Mouse (Mus musculus) liver, adult 2 months (tissue): ENCODE data around the gene Gm4952. TPM values are rescaled to one million over a fixed set of nuclear protein-coding genes. Genes with fewer than 3 reads are reported as not detected.
A peak's percentile ranks its signal among the peaks of the same experiment; 100 is the strongest.

Experiments used
- DNase-seq: peaks from one replicate; pipeline ENCODE4 v3.0.0-alpha.2; 2011; ENCODE audit warnings: low read depth, low spot score; ENCODE audit errors: extremely low read depth
- H3K27ac ChIP-seq: fragments of 200-500 bp; replicated peaks from 2 replicates; pipeline ENCODE4 v1.5.1; 2012; ENCODE audit warnings: low read depth, mild to moderate bottlenecking, control low read depth, inconsistent platforms, low read length; ENCODE audit not compliant: insufficient read depth
- H3K27me3 ChIP-seq: fragments of 200-500 bp; 2 replicates; pipeline ENCODE4 v1.6.1; 2012; ENCODE audit warnings: mild to moderate bottlenecking, moderate library complexity, low read length, inconsistent platforms; ENCODE audit not compliant: control insufficient read depth, insufficient read depth
- H3K36me3 ChIP-seq: fragments of 200-500 bp; 2 replicates; pipeline ENCODE4 v1.6.1; 2012; ENCODE audit warnings: low read length, inconsistent platforms; ENCODE audit not compliant: control insufficient read depth, insufficient read depth
- H3K4me1 ChIP-seq: fragments of 200-500 bp; 2 replicates; pipeline ENCODE4 v1.6.1; 2011; ENCODE audit warnings: low read length; ENCODE audit not compliant: control insufficient read depth, insufficient read depth
- H3K4me3 ChIP-seq: fragments of 200-500 bp; 2 replicates; pipeline ENCODE4 v1.5.1; 2011; ENCODE audit warnings: low read depth, mild to moderate bottlenecking, control low read depth, low read length, moderate library complexity; ENCODE audit not compliant: insufficient read depth
- H3K79me2 ChIP-seq: fragments of 200-500 bp; 2 replicates; pipeline ENCODE4 v1.6.1; 2012; ENCODE audit warnings: inconsistent platforms, mild to moderate bottlenecking, low read length, moderate library complexity; ENCODE audit not compliant: control insufficient read depth, insufficient read depth
- H3K9ac ChIP-seq: fragments of 200-500 bp; 2 replicates; pipeline ENCODE4 v1.6.1; 2012; ENCODE audit warnings: low read depth, mild to moderate bottlenecking, control low read depth, inconsistent platforms, low read length
- CTCF ChIP-seq: fragments of 200-500 bp; IDR thresholded peaks from 2 replicates; pipeline ENCODE4 v1.5.1; 2011; ENCODE audit warnings: low read depth, low read length, control low read depth
- POLR2A ChIP-seq: fragments of 200-500 bp; IDR thresholded peaks from 2 replicates; pipeline ENCODE4 v1.6.1; 2011; ENCODE audit warnings: low read length, control low read depth; ENCODE audit not compliant: insufficient read depth; ENCODE audit errors: extremely low read depth
- WGBS: fragments of 180-500 bp; shearing (Covaris S2); methylation state at CpG from one replicate; pipeline ENCODE4 v1.1.7; 2018; 5-methylcytosine and 5-hydroxymethylcytosine counted together
- polyA plus RNA-seq: library from polyadenylated mRNA; depleted of rRNA; stranded (reverse); fragments of >200 nt; gene quantifications from 2 replicates; pipeline ENCODE4 v1.2.3, GENCODE M21; 2012
- total RNA-seq: library from RNA; depleted of rRNA; stranded (reverse); fragments of >200 nt; gene quantifications from 2 replicates; pipeline ENCODE4 v1.2.3, GENCODE M21; 2014

Gm4952 gene
- total and polyA plus RNA-seq, 2 experiments, result 41.7 to 132 TPM

- DNase-seq, result peak; percentile 92
- peak overlapping the region; percentile 88 for H3K9ac ChIP-seq
- no peaks in the 10 kb centered on the region for H3K36me3 ChIP-seq
- peak overlapping the region; percentile 91 for H3K27ac ChIP-seq
- H3K4me1 ChIP-seq, result peaks cover 2% of the 10 kb centered on the region
- TF ChIP-seq CTCF (peak; percentile 49), POLR2A (peak; percentile 73; the same call in 1 of the 2 replicates)
- H3K79me2 ChIP-seq, result no peaks in the 10 kb centered on the region
- H3K27me3 ChIP-seq, result no peaks in the 10 kb centered on the region
- under 1% methylated on average over 49 of the region's 49 CpGs for WGBS
- H3K4me3 ChIP-seq, result peak overlapping the region; percentile 85
Observed at GRCm38 (mm10) chr19:12595530-12596289, 4.1 kb upstream of the Gm4952 start.

- H3K4me3 ChIP-seq, result peak overlapping the region; percentile 85
- no peak for TF ChIP-seq CTCF
- TF ChIP-seq POLR2A, result 0 out of 2 replicates have a peak, but pooled peaks have one; percentile 14
- peaks cover 2% of the 10 kb centered on the region for H3K4me1 ChIP-seq
- no peaks in the 10 kb centered on the region for H3K36me3 ChIP-seq
- H3K79me2 ChIP-seq, result no peaks in the 10 kb centered on the region
- peak overlapping the region; percentile 88 for H3K9ac ChIP-seq
- no peaks in the 10 kb centered on the region for H3K27me3 ChIP-seq
- peak overlapping the region; percentile 91 for H3K27ac ChIP-seq
- 7% methylated on average over 23 of the region's 23 CpGs for WGBS
- peak; percentile 75 for DNase-seq
Observed at GRCm38 (mm10) chr19:12596290-12597072, 3.3 kb upstream of the Gm4952 start.

- peak overlapping the region; percentile 88 for H3K9ac ChIP-seq
- peaks cover 5% of the 10 kb centered on the region for H3K4me1 ChIP-seq
- peak overlapping the region; percentile 91 for H3K27ac ChIP-seq
- peak overlapping the region; percentile 85 for H3K4me3 ChIP-seq
- WGBS, result 22% methylated on average over 3 of the region's 3 CpGs
- no peak for TF ChIP-seq CTCF
- TF ChIP-seq POLR2A, result 0 out of 2 replicates have a peak, but pooled peaks have one; percentile 4
- 0 out of 2 replicates have a peak, but pooled peaks cover 3% of the 10 kb centered on the region for H3K79me2 ChIP-seq
- no peaks in the 10 kb centered on the region for H3K36me3 ChIP-seq
- DNase-seq, result peak; percentile 84
- H3K27me3 ChIP-seq, result no peaks in the 10 kb centered on the region
Observed at GRCm38 (mm10) chr19:12597073-12597405, 2.7 kb upstream of the Gm4952 start.

GRCm38 (mm10) chr19:12598674-12599073 lies 1.1 kb upstream of the Gm4952 start:
- Histone ChIP-seq H3K79me2 (peaks cover 5% of the 10 kb centered on the region; the same call in 1 of the 2 replicates), H3K27ac (peak overlapping the region; percentile 97), H3K4me3 (no peak overlapping the region), H3K36me3 (no peaks in the 10 kb centered on the region), H3K27me3 (no peaks in the 10 kb centered on the region), H3K9ac (peak overlapping the region; percentile 65), H3K4me1 (peaks cover 6% of the 10 kb centered on the region)
- DNase-seq, result peak; percentile 87
- TF ChIP-seq CTCF (no peak), POLR2A (0 out of 2 replicates have a peak, but pooled peaks have one; percentile 8)
- WGBS, result 20% methylated on average over 3 of the region's 3 CpGs

DNA sequence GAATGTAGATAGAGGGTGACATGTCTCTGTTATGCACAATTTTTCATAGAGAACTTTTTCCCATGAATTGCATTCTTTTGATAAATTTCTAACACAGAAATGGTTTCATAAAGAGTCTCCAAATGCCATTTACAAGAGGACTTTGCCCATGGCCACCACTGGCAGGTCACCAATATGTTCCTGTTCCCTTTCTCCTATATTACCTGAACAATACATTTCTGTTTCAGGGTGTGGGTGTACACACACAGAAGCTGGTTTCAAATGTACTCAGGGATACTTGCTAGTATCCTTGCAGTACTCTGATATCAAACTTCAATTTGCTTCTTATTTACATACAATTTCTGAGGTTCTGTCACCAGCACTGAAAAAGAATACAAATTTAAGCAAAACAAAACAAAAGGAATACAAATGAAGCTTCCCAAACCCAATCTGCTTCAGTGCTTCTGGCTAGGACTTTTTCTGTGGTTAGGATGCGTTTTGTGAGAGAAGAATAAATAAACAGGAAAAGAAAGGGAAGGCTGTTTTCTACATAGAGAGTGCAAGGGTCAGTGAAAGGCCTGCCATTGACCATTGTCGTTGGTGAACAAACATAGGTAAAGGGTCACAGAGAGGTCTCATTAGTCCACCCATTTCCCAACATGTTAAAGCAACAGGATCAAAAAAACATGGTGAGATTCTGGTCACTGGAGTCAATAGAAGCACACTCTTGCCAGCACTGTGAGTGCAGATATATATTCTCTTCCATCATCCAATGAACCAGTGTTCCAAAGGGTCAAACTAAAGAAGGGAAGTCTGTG lies 1.1 kb downstream of the Gm4952 start:
- Histone ChIP-seq H3K4me1 (peaks cover 8% of the 10 kb centered on the region), H3K9ac (0 out of 2 replicates have a peak overlapping the region, but pooled peaks have one; percentile 39), H3K4me3 (peak overlapping the region; percentile 54; the same call in 1 of the 2 replicates), H3K27ac (peak overlapping the region; percentile 97), H3K27me3 (no peaks in the 10 kb centered on the region), H3K79me2 (peaks cover 7% of the 10 kb centered on the region; the same call in 1 of the 2 replicates), H3K36me3 (no peaks in the 10 kb centered on the region)
- TF ChIP-seq CTCF, result no peak
- no peak for TF ChIP-seq POLR2A
- whole genome bisulfite sequencing, result 4% methylated on average over 2 of the region's 2 CpGs
- peak; percentile 96 for DNase-seq
